Mouse (Mus musculus): ENCODE results near the gene Unc45a. TPM values are rescaled to one million over a fixed set of nuclear protein-coding genes. Genes with fewer than 3 reads are reported as not detected.

The Unc45a gene
- 10 to 100 TPM; 17.9 to 18.9 TPM for total RNA-seq (2021)

GRCm38 (mm10) chr7:80340793-80341192, at the start of gene Unc45a:
Gene Unc45a (minus strand): TSS chr7:80341005.
- intact Hi-C loops (cut with DNase I) = loop anchor here (1.0 to 2.0 kb wide), 2 partner anchors 30 to 246 kb away; no protein-coding TSS in a partner anchor
- DNase-seq = peak; percentile 81 to 83

DNA sequence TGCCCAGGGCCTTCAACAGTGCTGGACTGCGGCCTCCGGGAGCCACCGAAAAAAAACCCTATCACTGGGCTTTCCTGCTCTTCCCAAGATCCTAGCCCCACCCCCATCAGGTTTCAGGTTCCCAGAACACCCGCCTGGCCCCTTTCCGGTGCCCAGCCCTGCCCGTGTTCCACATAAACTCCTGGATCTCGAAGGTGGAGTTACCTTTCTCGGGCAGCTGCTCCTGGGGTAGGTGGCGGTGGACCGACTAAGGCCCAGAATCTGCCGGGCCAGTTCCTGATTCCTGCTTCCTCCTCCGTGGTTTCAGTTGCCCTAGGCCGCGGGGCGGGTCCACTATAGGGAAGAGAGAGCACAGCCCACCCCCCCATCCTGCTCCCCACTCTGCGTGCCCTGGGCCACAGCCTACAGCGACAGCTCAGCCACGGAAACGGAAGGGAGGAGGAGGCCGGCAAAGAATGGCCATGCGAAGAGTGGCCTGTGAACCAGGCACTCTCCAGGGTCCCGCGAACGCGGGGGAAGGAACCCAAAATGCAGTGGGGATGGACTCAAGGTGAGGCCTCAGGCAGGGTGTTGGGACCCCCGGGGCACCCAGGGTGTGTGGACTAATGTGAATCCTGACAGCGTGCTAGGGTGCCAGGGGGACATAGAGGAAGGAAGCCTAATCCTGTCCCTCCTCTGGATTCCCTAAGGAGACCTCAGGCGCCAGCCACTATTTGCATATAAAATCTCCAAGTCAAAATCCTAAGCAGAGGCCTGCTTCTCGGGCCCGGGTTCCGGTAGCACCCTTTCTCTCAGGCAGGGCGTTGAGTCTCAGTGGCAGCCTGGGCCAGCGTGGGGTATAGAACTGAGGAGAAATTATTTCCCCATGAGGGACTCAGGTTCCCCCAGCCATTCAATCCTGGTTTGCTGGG, 47.1 kb upstream of the Unc45a start, which contains the start of gene Fes:
TSS of gene Fes (minus strand) at position 314 of the 911 bp plus-strand sequence.
- intact Hi-C loops (cut with DNase I) = loop anchor here (2.0 to 10.0 kb wide), 4 partner anchors 15 to 457 kb away; no protein-coding TSS in a partner anchor
- peak; percentile 78 to 81 for DNase-seq

GRCm38 (mm10) chr7:80387033-80387632, 46.3 kb upstream of the Unc45a start:
- intact Hi-C loops (cut with DNase I) = loop anchor here (2.0 to 10.0 kb wide), 4 partner anchors 16 to 458 kb away; no protein-coding TSS in a partner anchor
- peak; percentile 47 to 60 for DNase-seq

DNA sequence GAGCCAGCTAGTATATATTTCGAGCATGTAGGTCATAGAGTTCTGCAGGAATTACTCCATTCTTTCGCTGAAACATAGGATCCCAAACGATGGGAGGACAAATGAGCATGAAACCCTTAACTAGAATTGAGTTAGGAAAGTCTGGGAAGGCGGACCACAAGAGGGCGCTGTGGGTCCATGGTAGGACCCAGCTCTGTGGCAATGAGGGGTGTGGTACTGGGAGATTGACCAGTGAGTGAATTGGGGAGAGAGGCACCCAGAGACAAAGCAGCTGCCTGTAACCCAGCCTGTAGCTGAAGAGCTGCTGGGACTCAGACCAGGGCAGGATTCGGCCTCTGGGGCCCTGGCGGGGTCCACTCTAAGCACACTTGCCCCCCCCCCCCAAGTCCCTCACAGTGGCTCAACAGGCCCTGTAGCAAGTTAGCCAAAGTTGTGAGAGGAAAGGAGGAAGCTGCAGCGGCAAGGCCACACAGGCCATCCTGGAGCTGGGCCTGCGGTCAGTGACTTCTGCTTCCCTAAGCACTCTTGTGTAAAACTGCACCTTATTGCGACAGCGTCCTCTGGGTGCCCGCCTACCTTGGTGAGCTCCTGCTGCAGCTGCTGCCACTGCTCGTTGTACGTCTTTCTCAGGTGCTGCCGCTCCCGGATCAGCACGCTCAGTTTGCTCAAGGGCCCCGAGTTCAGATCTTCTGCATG, 45.6 kb upstream of the Unc45a start:
- intact Hi-C loops (cut with DNase I) = loop anchor here (1.0 to 10.0 kb wide), 6 partner anchors 16 to 458 kb away; no protein-coding TSS in a partner anchor
- DNase-seq = peak; percentile 93 to 96

GRCm38 (mm10) chr7:80382919-80383318, 42.1 kb upstream of the Unc45a start:
- intact Hi-C loops (cut with DNase I) = loop anchor here (10.0 kb wide), 2 partner anchors 312 to 462 kb away; no protein-coding TSS in a partner anchor
- no peak for DNase-seq

GRCm38 (mm10) chr7:80379531-80379930, 38.7 kb upstream of the Unc45a start:
- intact Hi-C loops (cut with DNase I) = no loop called here
- DNase-seq = no peak

DNA sequence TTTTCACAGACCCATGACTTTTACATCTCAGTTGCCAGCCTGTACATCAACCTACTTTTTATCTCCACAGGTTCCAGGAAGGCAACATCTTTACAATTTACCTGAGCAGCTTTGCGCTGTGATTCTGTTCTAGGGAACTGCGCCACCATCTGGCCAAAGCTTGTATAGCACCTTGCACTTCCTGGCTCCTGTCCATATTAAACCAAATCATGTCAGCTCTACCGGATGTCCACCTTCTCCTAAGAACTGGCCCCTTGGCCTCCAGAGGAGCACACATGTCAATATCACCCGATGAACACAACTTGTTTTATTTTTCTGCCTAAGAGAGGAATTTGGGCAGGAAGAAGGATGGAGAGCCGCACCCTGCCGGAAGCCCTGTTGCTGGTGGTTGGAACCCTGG, 36.7 kb upstream of the Unc45a start:
- intact Hi-C loops (cut with DNase I) = no loop called here
- peak; percentile 67 to 84 for DNase-seq

DNA sequence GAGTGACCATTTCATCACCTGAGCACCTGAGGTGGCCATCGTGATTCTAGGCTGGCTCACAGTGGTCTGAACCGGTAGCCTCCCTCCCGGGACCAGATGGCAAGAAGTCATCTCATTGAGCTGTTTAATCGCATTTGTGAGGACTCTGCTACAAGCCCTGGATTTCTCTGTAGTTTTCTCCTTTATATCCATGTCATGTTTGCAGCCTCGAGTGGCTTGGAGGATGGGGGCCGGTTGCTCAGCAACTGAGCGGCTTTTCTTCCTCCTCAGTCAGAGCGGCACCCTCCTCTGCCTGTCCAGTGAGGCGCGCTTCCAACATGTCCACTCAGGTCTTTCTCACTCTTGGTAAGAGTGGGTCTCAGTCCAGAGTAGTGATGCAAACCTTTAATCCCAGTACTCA, 35.4 kb upstream of the Unc45a start:
- intact Hi-C loops (cut with DNase I) = no loop called here
- no peak for DNase-seq

DNA sequence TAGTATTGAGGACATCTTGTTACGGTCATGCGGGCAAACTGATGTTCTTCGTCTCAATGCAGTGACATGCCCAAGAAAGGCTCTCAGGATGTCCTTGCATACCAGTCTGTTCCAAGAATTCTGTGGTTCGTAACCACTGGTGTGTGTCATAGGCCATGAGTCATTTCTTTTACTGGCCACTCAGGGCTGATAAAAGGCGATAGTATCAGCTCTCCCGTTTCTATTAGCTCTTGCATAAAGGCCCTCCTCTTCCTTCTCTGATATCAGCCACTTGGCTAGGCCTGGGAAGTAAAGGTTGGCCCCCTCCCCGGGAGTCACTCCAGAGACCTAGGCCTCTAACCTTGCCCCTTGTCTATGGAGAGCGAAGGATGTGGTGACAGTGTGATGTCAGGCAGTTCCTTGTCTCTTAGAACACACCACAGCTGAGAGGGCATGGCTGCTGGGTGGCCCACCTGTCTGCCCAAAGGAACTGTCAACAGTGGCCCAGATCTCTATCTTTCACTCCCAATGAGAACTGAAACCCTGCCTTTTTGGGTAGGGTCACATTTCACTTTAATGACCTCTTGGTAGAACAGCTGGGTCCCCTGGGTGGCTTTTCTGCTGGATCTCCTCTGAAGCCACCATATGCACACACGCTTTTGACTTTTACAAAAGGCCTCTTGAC, 34.7 kb upstream of the Unc45a start:
- DNase-seq = no peak
- intact Hi-C loops (cut with DNase I) = no loop called here

DNA sequence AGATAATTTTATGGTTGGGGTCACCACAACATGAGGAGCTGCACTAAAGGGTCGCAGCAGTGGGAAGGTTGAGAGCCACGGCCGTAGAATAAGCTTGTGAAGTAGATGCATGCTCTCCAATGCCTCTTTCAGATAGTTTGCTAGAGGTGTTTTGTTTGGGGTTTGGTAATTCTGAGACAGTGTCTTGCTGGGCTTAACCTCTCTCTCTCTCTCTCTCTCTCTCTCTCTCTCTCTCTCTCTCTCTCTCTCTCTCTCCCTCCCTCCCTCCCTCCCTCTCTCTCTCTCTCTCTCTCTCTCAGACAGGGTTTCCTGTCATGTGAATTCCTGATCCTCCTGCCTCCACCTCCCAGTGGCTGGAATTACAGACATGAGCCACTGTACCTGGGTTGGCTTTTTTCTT, 33.9 kb upstream of the Unc45a start:
- DNase-seq = no peak
- intact Hi-C loops (cut with DNase I) = no loop called here

DNA sequence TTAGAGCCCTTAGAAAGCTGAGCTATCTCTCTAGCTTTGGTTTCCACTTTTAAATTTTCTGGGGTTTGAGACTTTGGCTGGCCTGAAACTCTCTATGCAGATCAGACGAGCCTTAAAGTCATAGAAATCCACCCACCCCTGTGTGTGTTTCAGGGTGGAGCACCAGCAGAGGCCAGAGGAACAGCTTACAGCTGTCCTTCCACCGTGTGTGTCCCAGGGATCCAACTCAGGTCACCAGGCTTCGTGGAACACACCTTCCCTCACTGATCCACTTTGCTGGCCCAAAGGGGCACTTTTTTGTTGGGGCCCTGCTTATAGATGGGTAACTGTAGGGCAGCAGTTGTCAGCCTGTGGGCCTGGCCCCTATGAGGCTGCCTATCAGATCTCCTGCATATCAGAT, 33.5 kb upstream of the Unc45a start:
- no peak for DNase-seq
- intact Hi-C loops (cut with DNase I) = no loop called here

DNA sequence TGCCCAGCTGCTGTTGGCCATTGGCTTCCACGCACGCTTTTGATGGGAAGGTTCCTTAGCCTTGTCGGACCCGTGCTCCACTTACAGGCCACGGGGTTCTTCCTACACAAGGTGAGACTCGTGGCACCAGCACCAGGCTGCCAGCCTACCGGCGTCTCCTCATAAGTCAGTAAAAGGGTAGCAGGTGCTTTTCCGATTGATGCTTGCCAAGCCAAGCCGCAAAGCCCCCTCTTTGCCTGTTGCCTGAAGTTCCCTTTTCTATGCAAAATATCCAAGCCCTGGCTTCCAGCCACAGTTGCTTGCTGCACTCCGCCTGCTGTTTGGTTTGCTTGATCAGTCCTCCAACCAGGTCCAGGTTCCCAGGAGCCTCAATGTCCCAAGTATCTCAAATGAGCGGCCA, 33.0 kb upstream of the Unc45a start:
- DNase-seq = no peak
- intact Hi-C loops (cut with DNase I) = no loop called here

- DNase-seq = no peak
- intact Hi-C loops (cut with DNase I) = no loop called here
These were observed 32.5 kb upstream of the Unc45a start for GRCm38 (mm10) chr7:80373352-80373751.

GRCm38 (mm10) chr7:80372667-80373066, 31.9 kb upstream of the Unc45a start:
- intact Hi-C loops (cut with DNase I) = no loop called here

DNA sequence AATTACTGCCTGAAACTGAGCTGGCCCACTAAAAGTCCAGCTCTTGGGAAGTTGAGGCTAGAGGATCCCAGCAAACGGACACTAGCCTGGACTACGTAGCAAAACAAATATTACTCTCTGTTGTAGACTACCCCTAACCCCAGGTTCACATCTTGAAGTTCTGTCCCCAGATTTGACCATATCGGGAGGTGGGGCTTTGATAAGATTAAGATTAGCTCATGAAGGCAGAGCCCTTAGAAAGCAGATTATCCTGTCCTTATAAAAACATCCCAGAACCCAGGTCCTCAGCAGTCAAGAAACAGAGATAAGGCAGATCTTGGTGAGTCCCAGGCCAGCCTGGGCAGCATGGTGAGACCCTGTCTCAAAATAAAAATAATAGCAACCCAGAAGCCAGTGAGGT, 31.4 kb upstream of the Unc45a start:
- intact Hi-C loops (cut with DNase I) = no loop called here
- DNase-seq = no peak

More at GRCm38 (mm10) chr7:80372667-80373066, 31.9 kb upstream of the Unc45a start:
- DNase-seq = no peak

DNA sequence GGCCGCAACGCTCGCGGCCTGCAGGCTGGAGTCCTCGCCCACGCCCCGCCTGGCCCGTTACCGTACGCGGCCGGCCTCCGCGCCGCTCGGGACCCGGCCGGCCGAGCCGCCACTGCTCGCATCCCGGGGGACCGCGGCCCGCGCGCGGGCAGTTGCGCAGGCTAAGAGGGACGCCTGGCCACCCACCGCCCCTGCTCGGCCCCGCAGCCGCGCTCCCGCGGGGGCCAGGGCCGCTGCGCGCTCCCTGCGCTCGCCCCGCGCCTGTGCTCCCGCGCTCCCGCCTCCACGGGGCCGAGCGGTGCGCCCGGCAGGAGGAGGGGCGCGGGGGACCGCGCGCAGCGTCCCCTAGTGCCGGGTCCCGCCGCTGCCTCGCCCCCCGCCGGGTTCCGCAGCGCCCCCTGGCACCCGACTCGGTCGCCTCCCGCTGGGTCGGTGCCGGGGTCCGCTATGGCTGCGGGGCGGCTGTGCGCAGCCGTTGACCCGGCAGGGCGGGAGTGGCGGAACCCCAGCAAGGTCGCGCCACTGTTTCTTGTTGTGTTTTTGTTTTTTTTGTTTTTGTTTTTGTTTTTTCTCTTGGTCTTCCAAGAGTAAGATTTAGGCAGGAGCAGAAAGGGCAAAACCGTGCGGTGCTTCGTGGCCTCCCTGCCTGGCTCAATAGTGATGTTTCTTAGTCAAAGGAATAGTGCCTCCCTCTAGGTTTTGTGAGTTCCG, 30.4 kb upstream of the Unc45a start, which contains the start of gene Man2a2:
TSS of gene Man2a2 (minus strand) at position 335 of the 711 bp plus-strand sequence.
- peak; percentile 87 to 90 for DNase-seq

GRCm38 (mm10) chr7:80370649-80371040, 29.8 kb upstream of the Unc45a start:
- DNase-seq = peak; percentile 88
- intact Hi-C loops (cut with DNase I) = loop anchor here (1.0 to 2.0 kb wide), 2 partner anchors 30 to 230 kb away; no protein-coding TSS in a partner anchor

More for the DNA sequence above, 30.4 kb upstream of the Unc45a start, which contains the start of gene Man2a2:
- intact Hi-C loops (cut with DNase I) = loop anchor here (2.0 kb wide), 1 partner anchor 230 kb away; no protein-coding TSS in a partner anchor

DNA sequence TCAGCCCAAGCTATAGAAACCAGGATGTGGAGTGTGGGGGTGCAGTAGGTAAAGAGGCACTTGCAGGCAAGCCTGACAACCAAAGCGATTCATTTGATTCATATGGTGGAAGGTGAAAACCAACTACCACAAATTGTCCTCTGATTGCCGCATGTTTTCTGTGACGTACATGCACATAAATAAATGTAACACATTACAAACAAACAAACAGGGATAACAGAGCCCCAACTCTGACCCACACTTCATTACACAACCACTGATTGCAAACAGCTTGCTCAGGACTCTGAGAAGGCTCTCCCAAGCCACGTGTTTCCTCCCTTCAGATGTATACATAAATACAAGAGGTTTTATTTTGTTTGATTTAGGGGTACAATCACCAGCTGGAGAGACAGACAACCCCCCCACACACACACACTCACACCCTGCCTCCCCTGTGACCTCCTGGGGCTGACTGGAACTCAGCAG, 29.2 kb upstream of the Unc45a start:
- intact Hi-C loops (cut with DNase I) = loop anchor here (1.0 to 2.0 kb wide), 2 partner anchors 30 to 229 kb away; no protein-coding TSS in a partner anchor
- no peak for DNase-seq

DNA sequence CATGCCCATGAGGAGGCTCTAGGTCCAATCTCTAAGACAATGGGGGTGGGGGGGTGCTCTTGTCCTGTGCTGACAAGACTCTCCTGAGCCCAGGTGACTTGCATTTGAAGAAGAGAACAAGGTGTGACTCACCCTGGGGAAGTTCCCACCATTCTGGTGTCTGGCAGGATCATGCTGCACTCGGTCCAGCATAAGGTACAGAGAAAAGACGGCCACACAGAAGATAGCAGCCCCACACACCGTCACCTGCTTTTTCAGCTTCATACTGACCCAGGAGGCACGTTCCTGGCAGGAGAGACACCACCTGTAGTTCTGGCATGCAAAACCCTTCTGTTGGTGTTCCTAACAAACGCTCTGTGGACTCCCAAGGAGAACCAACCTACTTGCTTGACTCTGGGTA, 28.7 kb upstream of the Unc45a start:
- intact Hi-C loops (cut with DNase I) = no loop called here
- DNase-seq = no peak
